Mouse (Mus musculus) MEL (cell line): Measurements from ENCODE around the gene Efcab5.

ENCODE experiments used
- CTCF ChIP-seq, 3 experiments: IDR thresholded peaks in 2 of 3; conservative IDR thresholded peaks in 1 of 3; 2 replicates each; pipeline ENCODE4 v1.5.1; 2011 to 2012; ENCODE audit warnings: low read length in 3 of 3, low read depth in 2 of 3, mild to moderate bottlenecking in 2 of 3, improper control_type of control experiment in 1 of 3, inconsistent platforms in 1 of 3, mixed read lengths in 1 of 3, moderate library complexity in 1 of 3; ENCODE audit not compliant: control insufficient read depth in 1 of 3, insufficient read depth in 1 of 3, poor library complexity in 1 of 3, severe bottlenecking in 1 of 3
- EP300 ChIP-seq, 2 experiments: IDR thresholded peaks; 2 replicates each; pipeline ENCODE4 v1.6.1; 2011; ENCODE audit warnings: improper control_type of control experiment in 2 of 2, low read length in 2 of 2, low read depth in 1 of 2, mild to moderate bottlenecking in 1 of 2
- ETS1 ChIP-seq: IDR thresholded peaks from 2 replicates; pipeline ENCODE4 v1.6.1; 2012; ENCODE audit warnings: low read depth, mild to moderate bottlenecking, inconsistent platforms, low read length, improper control_type of control experiment, moderate library complexity
- POLR2A ChIP-seq, 2 experiments: IDR thresholded peaks; 2 replicates each; pipeline ENCODE4 v1.6.1; 2011 to 2012; ENCODE audit warnings: low read length in 2 of 2, mild to moderate bottlenecking in 2 of 2, control low read depth in 1 of 2, improper control_type of control experiment in 1 of 2, low read depth in 1 of 2, moderate library complexity in 1 of 2; ENCODE audit not compliant: control insufficient read depth in 1 of 2, insufficient read depth in 1 of 2, poor library complexity in 1 of 2
- POLR2AphosphoS2 ChIP-seq: IDR thresholded peaks from 2 replicates; pipeline ENCODE4 v1.6.1; 2011; ENCODE audit warnings: low read length, improper control_type of control experiment
- SMC3 ChIP-seq: IDR thresholded peaks from 2 replicates; pipeline ENCODE4 v1.6.1; 2011; ENCODE audit warnings: low read depth, low read length, improper control_type of control experiment
- TAL1 ChIP-seq: IDR thresholded peaks from 2 replicates; pipeline ENCODE4 v1.6.1; 2012; ENCODE audit warnings: mild to moderate bottlenecking, inconsistent platforms, low read length, moderate library complexity, mixed read lengths
- TBP ChIP-seq: IDR thresholded peaks from 2 replicates; pipeline ENCODE4 v1.8.0; 2011; ENCODE audit warnings: low read depth, low read length, improper control_type of control experiment
- UBTF ChIP-seq: IDR thresholded peaks from 2 replicates; pipeline ENCODE4 v1.6.1; 2012; ENCODE audit warnings: low read depth, mild to moderate bottlenecking, inconsistent platforms, low read length, improper control_type of control experiment, moderate library complexity, borderline replicate concordance; ENCODE audit not compliant: insufficient read depth
- ZKSCAN1 ChIP-seq: IDR thresholded peaks from 2 replicates; pipeline ENCODE4 v1.6.1; 2012; ENCODE audit warnings: low read depth, mild to moderate bottlenecking, inconsistent platforms, low read length, improper control_type of control experiment, moderate library complexity

- TF ChIP-seq CTCF (IDR thresholded peaks at IDR 0.05 in 2 of 3, conservative IDR thresholded peaks at IDR 0.05 in 1 of 3; ENCODE audit: control insufficient read depth in 1 of 3, insufficient read depth in 1 of 3, low read depth in 2 of 3, low read length in 3 of 3, poor library complexity in 1 of 3, severe bottlenecking in 1 of 3): no peak
- no peak for TF ChIP-seq TAL1
- no peak for TF ChIP-seq POLR2A (IDR thresholded peaks at IDR 0.05; ENCODE audit: control insufficient read depth in 1 of 2, insufficient read depth in 1 of 2, low read depth in 1 of 2, low read length in 2 of 2, poor library complexity in 1 of 2)
- TF ChIP-seq ETS1: no peak
- TF ChIP-seq SMC3: no peak
- no peak for TF ChIP-seq POLR2AphosphoS2
- TF ChIP-seq ZKSCAN1: no peak
- TF ChIP-seq UBTF: no peak
- TF ChIP-seq EP300 (IDR thresholded peaks at IDR 0.05; ENCODE audit: low read depth in 1 of 2, low read length in 2 of 2): no peak
- TF ChIP-seq TBP: no peak
Measured at GRCm38 (mm10) chr11:77195360-77196109, 6.8 kb upstream of the Efcab5 start.
